Mouse (Mus musculus) c-Kit-negative CD71-positive TER-119-positive erythroid progenitor cells, embryonic 14.5 days (primary cell): ENCODE data around the gene Manba.

Experiments
- DNase-seq: peaks from one replicate; pipeline ENCODE4 v3.0.0-alpha.2; 2013; ENCODE audit warnings: low read depth, low spot score

Manba gene

DNA sequence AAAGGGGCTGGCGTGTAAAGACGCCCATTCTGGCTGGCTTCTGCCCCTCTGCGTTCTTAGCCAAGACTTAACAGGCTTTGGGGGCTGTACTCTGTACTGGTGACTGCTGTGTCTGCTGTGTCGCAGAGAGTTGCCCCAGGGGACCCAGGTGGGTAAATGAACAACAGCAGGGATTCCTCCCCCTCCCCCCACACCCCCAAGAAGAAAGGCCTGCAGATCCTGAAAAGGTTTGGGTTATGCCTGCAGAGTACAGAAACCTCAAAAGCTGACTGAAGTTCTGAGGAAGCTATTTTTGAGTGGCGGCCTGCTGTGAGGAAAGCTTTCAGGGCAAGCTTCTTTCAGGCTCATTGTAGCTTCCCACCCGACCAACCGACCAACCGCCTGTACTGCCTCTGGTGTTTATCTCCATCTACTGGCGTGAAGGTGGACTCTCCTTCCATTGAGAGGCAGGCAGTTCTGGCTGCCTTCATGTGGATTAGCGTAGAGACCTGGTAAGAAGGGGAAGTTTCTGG lies 96.3 kb downstream of the Manba start:
- DNase-seq = no peak

DNA sequence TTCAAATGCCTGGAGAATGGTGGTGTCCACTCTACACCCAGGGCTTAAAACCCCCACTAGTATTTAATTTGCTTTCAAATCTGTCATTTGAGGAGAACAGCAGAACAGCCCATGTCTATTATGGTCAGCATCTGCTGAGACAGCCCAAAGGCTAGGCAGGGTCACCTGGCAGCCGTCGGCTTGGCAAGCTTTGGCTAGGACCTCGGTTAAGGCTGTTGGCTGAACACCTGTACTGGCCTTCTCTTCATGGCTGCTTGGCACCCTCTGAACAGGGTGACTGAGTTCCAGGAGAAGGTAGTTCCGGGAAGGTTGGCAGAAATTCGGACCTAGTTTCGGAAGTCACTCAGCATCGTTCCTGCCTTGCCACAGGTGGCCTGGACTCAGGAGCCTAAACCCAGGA lies 96.8 kb downstream of the Manba start:
- DNase-seq = no peak

DNA sequence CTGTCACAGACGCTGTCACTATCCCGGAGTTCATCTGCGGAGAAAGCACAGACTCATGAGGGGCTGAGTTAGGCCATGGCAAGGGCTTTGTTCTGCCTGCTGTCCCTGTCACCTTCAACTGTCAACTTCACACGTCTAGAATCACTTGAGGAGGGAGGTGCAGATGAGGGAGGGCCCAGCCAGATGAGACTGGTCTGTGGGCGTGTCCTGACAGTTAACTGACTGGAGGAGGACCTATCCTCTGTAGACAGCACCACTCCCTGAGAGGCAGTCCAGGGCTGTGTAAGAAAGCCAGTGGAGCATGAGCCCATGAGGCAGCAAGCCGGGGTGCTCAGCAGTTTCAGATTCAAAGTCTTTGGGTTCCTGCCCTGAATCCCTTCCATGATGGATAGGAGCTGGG lies 100.1 kb downstream of the Manba start:
- no peak for DNase-seq

DNA sequence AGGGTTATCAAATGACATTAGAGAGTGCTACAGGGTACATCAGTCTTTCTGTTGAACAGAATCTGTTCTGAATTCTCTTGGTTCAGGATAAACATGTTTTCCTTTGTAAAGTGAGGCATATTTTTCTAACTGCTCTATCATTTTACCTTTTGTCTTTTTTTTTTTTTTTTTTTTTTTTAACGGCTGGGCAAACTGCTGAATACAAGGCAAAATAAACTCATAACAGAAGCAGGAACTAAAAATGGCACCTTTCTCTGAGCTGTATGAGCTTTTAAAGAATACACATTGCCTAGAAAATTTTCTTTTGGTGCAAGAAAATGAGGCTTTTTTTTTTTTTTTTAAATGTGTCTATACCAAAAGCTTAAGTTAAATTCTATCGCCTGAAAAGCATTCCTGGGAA lies 100.6 kb downstream of the Manba start:
- no peak for DNase-seq

DNA sequence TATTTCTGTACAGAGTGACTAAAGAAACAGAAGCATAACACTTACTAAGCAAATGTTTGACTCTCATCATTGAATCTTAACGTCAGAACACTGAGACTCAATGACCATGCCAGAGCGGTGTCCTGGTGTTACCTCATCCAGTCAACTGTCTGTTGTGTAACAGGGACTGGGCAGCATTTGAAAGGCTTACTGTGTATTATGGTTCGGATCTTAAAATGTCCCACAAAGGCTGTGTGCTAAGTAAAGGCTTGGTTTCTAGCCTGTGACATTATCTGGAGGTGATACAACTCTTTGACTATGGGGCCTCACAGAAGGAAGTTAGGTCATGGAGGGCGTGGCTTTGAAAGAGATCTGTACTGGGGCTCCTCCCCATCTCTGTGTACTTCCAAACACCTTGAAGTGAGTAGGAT lies 101.1 kb downstream of the Manba start:
- DNase-seq = no peak

DNA sequence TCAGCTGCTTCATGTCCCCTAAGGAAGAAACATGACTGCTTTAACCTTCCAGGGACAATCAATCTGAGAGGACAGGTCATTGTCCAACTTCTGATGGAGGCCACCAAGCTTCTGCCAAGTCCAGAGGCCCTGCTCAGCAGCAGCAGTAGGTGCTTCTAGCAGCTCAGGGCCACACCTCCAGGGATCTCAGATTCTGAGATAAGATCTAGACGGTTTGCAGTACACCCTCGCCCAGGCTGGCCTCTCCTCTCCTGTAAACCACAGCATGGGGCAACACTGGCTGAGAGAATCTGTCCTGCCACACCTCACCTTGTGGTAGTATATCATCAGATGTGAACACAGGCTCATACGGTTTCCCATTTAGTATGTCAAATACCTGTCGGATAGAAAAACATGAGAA lies 105.1 kb downstream of the Manba start:
- DNase-seq = no peak

DNA sequence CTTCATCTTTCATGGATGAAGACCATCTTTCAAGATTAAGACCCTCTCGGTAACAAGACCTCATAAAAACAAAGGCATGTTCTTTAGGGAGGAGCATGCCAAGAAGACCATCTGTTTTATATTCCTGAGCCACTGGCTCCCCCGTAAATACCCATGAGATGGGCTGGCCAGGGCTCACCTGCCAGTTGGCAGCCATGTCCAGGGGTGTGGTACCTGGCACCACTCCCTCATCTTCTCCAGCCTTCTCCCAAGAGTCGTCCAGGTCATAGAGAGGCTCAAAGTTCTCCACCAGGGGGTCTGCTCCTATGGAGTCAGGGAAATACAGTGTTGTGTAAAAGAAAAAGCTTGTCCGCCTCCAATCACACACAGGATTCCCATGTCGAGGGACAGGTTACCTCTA lies 106.0 kb downstream of the Manba start:
- DNase-seq = no peak

DNA sequence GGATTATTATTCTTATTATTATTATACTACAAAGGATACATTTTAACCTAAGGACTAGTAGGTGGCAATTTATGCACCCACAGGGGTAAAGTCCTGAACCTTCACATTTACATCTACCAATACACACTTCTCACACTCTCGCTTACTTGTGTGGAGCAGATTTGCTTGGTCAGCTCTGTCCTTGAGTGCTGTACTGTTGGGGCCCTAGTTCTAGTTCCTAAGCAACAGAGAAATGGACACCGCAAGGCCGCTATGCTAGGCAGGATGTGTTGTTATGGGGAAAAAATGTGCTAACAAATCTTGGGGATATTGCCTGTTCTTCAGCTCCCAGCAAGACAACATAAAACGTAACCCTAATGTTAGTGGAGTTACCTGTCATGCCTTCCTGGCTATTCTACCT lies 106.6 kb downstream of the Manba start:
- DNase-seq = no peak

DNA sequence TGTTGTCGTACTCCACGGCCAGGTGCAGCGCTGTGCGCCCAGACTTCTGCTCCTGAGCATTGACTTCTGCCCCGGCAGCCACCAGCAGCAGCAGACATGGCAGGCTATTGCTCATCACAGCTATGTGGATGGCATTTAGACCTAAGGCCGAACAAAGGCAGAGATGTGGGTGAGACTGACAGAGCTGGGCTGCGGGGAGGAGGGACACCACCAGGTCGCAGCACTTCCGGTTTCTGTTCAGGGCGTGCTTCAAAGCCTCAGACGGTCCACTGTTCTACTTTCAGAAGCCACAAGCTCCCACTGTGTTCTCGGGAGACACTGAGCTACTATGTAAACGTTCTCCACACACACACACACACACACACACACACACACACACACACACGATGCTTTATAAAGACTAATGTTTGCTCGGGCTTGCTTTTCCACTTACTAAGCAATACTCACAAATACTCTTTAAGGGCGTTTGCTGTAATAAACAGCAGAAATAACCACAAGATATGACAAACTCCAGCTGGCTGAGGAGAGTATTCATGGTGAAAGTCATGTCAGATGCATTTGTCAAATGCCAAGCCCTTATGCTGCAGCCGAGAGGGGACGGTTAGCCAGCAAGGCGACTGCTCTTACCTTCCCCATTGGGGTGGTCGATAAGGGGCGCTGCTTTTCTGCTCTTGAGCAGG lies 109.0 kb downstream of the Manba start:
- DNase-seq = no peak

DNA sequence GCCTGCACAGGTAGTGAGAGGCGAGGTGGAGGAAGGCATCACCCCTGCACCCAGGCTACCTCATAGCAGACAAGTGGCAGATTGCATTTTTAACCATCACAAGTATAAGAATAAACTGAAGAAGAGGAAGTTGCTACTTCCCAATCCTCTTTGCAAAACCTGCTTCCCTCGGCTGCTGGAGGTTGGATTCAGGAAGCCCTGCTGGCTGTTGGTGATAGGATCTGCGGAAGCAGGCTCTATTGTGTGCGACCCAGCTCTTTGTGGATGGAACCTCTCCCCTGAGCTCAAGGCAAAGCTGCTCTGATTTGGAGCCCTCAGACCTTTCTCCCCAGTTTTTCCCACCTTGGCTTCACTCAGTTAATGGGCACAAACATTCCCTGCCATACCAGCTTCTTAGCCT lies 111.6 kb downstream of the Manba start:
- no peak for DNase-seq

DNA sequence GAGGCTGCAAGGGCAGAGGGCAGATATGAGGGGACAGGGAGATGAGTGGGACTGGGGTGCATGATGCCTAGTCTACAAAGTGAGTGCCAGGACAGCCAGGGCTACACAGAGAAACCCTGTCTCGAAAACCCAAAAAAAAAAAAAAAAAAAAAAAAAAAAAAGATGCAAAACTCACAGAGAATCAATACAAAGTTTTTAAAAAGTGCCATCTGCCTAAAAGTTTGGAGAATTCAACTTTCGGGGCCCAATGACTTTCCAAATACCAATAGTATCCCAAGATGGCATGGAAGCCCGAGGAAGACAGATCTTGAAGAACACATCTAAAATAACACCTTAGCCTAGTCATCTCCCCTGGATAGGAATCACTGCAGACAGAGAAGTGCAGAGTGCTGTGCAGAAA lies 112.9 kb downstream of the Manba start:
- no peak for DNase-seq

DNA sequence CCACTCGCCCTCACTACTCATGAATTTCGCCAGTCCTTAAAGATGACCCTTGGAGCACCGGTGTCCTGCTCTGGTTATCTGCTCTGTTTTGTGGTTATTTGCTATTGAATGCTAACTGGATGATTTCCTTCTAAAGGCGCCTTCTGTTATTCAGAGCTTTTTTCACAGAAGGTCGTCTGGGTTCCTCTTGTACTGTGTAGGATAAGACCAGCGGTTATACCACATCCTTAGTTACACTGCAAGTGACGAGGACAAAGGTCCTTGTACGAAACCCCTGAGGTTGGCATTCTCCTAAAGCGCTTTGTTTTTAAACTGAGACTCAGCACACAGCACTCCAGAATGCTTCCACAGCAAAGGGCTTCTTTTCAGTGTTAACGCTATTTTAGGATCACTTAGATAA lies 117.3 kb downstream of the Manba start:
- no peak for DNase-seq

DNA sequence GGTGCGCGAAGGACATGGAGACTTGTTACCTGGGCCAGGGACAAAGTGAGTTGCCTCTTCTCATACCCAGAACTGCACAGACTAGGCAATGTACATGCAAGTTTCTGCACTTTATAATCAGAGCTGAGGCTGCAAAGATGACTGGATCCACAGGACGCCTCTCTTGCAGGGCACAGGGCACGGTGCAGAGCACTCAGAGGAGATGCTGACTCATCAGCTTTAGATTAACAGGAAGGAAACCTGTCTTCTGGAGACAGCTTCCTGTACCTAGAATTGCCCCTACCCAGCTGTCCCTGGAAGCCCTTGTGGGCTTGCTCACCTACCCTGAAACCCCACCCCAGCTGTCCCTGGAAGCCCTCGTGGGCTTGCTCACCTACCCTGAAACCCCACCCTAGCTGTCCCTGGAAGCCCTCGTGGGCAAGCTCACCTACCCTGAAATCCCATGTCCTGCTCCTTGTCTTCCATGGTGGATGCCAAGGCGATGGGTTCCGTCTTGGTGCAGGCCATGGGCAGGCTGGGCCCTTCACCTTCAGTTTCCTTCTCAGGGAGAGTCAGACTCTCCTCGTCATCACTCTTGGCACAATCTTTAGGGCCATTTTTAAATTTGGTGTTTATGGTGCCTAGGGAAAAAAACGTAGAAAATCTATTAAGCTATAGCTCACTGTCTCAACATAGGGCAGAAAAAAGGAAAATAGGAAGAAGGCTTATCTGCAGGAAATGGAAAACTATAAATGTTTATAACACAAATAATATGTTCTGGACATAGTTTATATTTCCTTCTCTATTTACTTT lies 119.4 kb downstream of the Manba start:
- DNase-seq = no peak

DNA sequence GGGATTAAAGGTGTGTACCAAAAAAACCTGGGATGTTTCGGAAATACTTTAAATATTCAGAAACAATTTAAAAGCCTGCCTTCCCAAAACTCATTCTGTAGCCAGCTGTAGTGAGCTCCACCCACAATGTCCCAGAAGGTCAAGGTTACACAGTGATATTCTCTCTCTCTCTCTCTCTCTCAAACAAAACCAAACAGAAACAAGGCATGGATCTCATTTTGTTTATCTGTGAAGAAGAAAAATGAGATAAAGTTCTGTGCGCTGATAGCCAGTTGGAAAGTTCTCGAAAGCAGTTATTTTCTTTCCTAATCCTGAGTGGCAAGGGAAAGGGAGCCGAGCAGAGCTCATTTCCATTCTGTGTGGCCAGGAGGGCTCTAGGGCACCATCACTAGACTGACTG lies 120.1 kb downstream of the Manba start:
- DNase-seq = no peak

DNA sequence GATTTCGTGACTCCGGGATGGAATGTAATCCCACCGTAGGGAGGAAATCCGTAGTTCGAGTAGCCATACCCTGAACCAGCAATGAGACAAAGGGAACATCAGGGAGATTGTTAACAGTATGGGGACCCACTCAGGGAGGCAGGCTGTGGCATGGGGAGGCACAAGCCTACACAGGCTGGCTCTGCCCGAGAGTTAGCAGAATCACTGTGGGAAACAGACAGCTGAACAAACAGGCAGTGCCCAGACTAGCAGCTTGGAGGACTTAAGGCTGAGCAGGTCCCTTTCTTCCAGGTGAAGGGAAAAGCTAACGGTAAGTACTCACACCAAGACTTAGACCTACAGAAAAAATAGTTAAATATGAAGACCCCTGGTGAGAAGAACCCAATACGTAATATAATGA lies 121.2 kb downstream of the Manba start:
- no peak for DNase-seq

DNA sequence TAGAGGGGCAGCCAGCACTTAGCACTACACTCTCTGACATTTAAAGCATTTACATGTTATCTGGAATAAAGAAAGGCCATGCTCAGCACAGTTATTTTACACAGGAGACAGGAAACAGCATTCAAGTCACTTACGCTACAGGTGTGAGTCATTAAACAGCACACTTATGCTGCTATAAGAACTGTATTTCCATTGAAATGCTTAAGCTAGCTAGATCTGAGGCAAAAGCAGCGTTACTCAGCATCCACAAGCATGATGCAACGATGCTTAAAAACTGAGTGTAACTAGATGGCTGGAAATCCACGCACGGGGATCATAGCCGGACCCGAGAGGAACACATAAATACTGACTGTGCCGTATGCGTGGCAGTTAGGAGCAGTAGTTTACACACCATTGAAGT lies 121.6 kb downstream of the Manba start:
- no peak for DNase-seq

DNA sequence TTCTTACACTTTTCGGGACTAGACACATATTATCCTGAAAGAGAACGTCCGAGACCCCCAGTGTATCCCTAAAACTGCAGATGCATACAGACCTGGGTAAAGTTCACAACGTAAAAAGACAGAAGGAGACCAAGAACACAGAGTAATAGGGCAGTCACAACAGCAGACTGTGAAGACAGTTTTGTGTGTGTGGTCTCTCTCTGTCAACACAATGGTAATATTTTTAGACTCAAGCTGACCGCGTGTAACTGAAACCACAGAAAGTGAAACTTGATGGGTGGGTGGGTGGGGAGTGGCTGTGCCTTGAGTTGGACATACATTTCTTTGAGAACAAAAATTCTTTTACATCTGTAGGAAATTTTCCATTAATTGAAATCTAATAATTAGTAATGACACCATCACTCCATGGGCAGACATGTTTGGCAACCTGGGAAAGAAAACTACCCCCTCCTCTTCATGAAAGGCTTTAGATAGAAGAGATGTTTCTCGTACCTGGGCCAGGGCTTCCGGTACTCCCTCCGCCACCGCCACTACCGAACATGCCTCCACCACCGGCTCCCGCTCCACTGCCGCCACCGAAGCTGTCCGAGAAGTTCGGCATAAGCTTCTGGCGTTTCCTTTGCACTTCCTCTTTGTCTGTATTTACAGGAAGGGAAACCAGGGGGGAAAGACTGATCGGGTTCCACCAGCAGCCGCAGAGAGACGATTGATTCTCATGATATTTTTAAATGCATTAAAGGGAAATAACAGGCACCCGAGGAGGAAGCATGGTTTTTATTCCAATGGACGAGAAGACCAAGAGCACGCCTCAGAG lies 122.5 kb downstream of the Manba start:
- no peak for DNase-seq

DNA sequence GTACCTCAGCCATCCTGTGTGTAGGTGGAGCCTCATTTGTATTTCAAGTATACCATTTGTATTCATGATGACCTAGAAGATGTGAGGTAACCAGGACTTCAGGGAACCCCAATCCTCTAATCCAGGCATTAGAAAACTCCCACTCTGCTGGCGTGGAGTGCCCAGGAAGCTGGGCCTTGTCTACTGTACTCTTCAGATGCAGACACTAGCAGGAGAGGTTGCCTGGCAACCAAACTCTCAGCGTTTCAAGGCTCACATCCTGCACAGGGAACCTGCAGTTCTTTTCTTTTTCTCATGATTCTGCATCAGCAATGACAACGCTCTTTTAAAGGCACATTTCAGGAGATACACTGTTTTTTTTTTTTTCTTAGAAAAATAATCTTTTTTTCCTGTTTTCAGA lies 124.8 kb downstream of the Manba start:
- DNase-seq = no peak

DNA sequence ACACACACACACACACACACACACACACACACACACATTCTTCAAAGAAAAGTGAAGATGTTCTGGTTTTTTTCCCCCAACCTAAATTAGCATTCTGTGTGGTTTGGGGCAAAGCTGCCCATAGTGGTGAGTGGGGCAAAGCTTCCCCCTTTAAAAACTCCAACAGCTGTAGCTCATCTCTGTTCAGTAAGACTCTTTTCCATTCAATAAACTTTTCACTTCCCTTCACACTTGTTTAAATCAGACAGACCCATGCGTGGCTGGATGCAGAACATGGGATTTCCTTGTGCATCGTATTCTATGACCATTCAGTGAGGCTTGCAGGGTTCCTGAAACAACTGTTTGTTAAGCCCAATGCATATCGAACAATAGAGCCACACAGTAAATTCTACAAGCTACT lies 129.0 kb downstream of the Manba start:
- no peak for DNase-seq

DNA sequence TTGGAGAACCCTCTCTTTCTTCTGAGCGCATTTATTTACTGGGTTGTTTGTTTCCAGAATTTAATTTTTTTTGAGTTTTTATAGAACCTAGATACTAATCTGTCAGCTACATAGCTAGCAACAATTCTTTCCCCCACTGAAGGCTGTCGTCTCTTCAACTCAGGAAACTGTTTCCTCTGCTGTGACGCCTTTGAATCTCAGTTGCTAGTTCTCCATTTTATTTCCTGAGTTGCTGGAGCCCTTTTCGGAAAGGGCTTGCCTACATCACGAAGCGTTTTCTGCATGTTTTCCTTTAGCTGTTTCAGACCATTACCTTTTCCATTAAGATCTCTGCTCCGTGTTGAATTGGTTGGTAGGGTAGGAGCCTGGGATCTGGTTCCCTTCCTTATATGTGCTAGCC lies 131.3 kb downstream of the Manba start:
- no peak for DNase-seq
